Mouse (Mus musculus): ENCODE measurements around the gene Anpep.

DNA sequence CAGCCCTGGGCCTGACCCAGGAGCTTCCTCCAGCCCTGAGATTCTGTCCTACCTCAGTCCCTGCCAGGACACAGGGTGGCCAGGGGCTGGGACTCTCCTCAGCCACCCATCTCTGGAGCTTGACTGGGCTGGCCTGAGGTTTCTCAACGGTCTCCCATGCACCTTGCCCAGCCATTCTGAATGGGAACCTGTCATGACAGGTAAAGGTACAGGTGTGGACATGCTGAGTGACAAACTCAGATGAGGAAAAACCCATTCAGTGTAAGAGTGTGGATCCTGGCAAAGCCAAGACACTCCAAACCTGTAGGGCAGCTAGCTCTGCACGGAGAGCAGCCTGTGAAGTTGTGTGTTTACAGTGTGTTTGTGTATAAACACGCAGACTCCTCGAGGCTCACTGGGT is 60.5 kb downstream of the Anpep start:
- TF ChIP-seq POLR2A (IDR thresholded peaks at IDR 0.05; ENCODE audit: borderline replicate concordance, extremely low read depth, low read depth, low read length): no peak
- TF ChIP-seq CTCF (IDR thresholded peaks at IDR 0.05; ENCODE audit: insufficient read depth, low read length): no peak

All from lung, adult 2 months (tissue).